Mouse (Mus musculus): ENCODE results near the gene B3galt4.

DNA sequence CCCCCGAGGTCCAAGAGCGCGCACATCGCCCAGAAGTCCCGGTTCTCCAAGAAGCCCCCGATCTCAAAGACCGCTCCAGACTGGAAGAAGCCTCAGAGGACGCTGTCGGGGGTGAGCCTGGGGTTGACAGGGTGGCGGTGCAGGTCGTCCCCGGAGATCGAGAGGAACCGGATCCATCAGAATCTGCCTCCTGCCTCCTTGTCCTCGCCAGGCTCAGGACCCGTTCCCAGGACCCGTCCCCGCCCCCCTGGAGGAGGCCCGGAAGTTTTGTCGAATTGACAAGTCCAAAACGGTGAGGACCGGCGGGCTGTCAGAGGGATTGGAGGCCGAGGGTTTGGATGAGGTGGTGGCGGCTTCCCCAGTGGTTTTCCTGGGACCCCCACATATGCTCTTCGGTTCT lies 10.3 kb downstream of the B3galt4 start:
- TF ChIP-seq CTCF (IDR thresholded peaks at IDR 0.05; ENCODE audit: low read depth, low read length) = no peak
- TF ChIP-seq GATA1 (IDR thresholded peaks at IDR 0.05; ENCODE audit: borderline replicate concordance, low read length) = no peak
- TF ChIP-seq TAL1 (conservative IDR thresholded peaks at IDR 0.05; ENCODE audit: low read depth, low read length) = no peak

All from G1E (cell line).